Mouse (Mus musculus) G1E (cell line): Measurements from ENCODE around the gene Adad1. TPM values are rescaled to one million over a fixed set of nuclear protein-coding genes. Genes with fewer than 3 reads are reported as not detected.

Experiments
- ATAC-seq: 2 replicates; pipeline ENCODE4 v1.8.0; 2016; ENCODE audit warnings: mild to moderate bottlenecking; ENCODE audit not compliant: insufficient number of reproducible peaks, poor library complexity, low FRiP score, severe bottlenecking; ENCODE audit errors: extremely low read depth
- DNase-seq: peaks from one replicate; pipeline ENCODE4 v3.0.0; 2012; ENCODE audit warnings: low spot score
- H3K27me3 ChIP-seq: 2 replicates; pipeline ENCODE4 v1.6.1; 2012; ENCODE audit warnings: mild to moderate bottlenecking, low read length, inconsistent platforms; ENCODE audit not compliant: insufficient read depth
- H3K36me3 ChIP-seq: replicated peaks from 2 replicates; pipeline ENCODE3; 2012; ENCODE audit warnings: mild to moderate bottlenecking, inconsistent platforms
- H3K4me1 ChIP-seq: 2 replicates; pipeline ENCODE4 v1.6.1; 2012; ENCODE audit warnings: low read depth, low read length, inconsistent platforms, mixed read lengths; ENCODE audit not compliant: insufficient read depth
- H3K4me3 ChIP-seq: 2 replicates; pipeline ENCODE4 v1.5.1; 2012; ENCODE audit warnings: low read depth, mild to moderate bottlenecking, inconsistent platforms, low read length, moderate library complexity, mixed read lengths
- H3K9me3 ChIP-seq: replicated peaks from 2 replicates; pipeline ENCODE4 v1.6.1; 2012; ENCODE audit warnings: inconsistent platforms
- CTCF ChIP-seq: IDR thresholded peaks from 2 replicates; pipeline ENCODE4 v1.5.1; 2012; ENCODE audit warnings: low read depth, low read length, inconsistent platforms, mixed read lengths
- GATA1 ChIP-seq: IDR thresholded peaks from 2 replicates; pipeline ENCODE4 v1.6.1; 2012; ENCODE audit warnings: borderline replicate concordance, low read length, inconsistent platforms, mixed read lengths
- GATA2 ChIP-seq: IDR thresholded peaks from 2 replicates; pipeline ENCODE4 v1.6.1; 2012; ENCODE audit warnings: low read depth, low read length, inconsistent platforms, borderline replicate concordance
- POLR2AphosphoS5 ChIP-seq: IDR thresholded peaks from 2 replicates; pipeline ENCODE4 v1.6.1; 2012; ENCODE audit warnings: low read depth, low read length, inconsistent platforms; ENCODE audit not compliant: insufficient replicate concordance
- TAL1 ChIP-seq: conservative IDR thresholded peaks from 2 replicates; pipeline ENCODE4 v1.6.1; 2012; ENCODE audit warnings: low read depth, low read length, inconsistent platforms, mixed read lengths
- polyA plus RNA-seq: library from polyadenylated mRNA; stranded (reverse); fragments of >175 nt; gene quantifications from 2 replicates; pipeline ENCODE4 v1.2.3, GENCODE M21; 2012
- total RNA-seq, 2 experiments: library from RNA; stranded (forward) in 1 of 2; stranded (reverse) in 1 of 2; fragments of 200-1000 nt in 1 of 2; fragments of >200 nt in 1 of 2; fragmentation: Nextera tagmentation in 1 of 2; gene quantifications; 2 replicates each; pipeline ENCODE4 v1.2.3; 2014 to 2017

Adad1 gene
- total and polyA plus RNA-seq, 3 experiments: not detected

GRCm38 (mm10) chr3:37153004-37153403 is 89.7 kb downstream of the Adad1 start:
- DNase-seq (no peak), ATAC-seq (no peak)
- Histone ChIP-seq H3K9me3 (no peaks in the 10 kb centered on the region), H3K36me3 (no peaks in the 10 kb centered on the region), H3K27me3 (peaks cover 11% of the 10 kb centered on the region), H3K4me3 (no peak overlapping the region), H3K4me1 (no peaks in the 10 kb centered on the region)
- no peak for TF ChIP-seq GATA1
- TF ChIP-seq GATA2: no peak
- TF ChIP-seq POLR2AphosphoS5: no peak
- no peak for TF ChIP-seq TAL1
- TF ChIP-seq CTCF: no peak

- Histone ChIP-seq H3K36me3 (no peaks in the 10 kb centered on the region), H3K4me1 (no peaks in the 10 kb centered on the region), H3K9me3 (no peaks in the 10 kb centered on the region), H3K27me3 (peaks cover 11% of the 10 kb centered on the region), H3K4me3 (no peak overlapping the region)
- no peak for DNase-seq
- no peak for ATAC-seq
- TF ChIP-seq GATA1: no peak
- TF ChIP-seq CTCF: no peak
- no peak for TF ChIP-seq POLR2AphosphoS5
- TF ChIP-seq TAL1: no peak
- no peak for TF ChIP-seq GATA2
These were observed 91.1 kb downstream of the Adad1 start for GRCm38 (mm10) chr3:37154396-37154795.

DNA sequence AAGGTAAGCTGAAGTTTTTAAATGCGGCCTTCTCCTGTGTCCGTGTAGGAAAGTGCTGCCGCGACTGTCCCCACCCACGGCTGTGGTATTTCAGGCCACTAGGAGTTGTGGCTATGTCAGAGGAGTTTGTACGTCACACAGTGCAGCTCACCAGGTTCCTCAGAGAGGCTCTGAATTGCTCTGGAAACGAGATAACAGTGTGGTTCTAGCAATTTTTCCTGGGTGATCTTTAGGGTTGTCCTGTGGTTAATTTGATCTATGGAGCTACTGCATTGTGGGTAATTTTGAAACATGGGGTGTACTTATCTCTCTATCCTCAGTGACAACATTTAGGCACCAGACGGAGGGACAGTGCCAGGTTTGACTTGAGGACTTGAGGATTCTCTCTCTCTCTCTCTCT is 93.8 kb downstream of the Adad1 start:
- Histone ChIP-seq H3K4me1 (no peaks in the 10 kb centered on the region), H3K4me3 (no peak overlapping the region), H3K36me3 (no peaks in the 10 kb centered on the region), H3K27me3 (peaks cover 9% of the 10 kb centered on the region), H3K9me3 (no peaks in the 10 kb centered on the region)
- no peak for ATAC-seq
- TF ChIP-seq GATA2: no peak
- no peak for TF ChIP-seq POLR2AphosphoS5
- TF ChIP-seq CTCF: no peak
- TF ChIP-seq GATA1: no peak
- TF ChIP-seq TAL1: no peak
- DNase-seq: no peak

DNA sequence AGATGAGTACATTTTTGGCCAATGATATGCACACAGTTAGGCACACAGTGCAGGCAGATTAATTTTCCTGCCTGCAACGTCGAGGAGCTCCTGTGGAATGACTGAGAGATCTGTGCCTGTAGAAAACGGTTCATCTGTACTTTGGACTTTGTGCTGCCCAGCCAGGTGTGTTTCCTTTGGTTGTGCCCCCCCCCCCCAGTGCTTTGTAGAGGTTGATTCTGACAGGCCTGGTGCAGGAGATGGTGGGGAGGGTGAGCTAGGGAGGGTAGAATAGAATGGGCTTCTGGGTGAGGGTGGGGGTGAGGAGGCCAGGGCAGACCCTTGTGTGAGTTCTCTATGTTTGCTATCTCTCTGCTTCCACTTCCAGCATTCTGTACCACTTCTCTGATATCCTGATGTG is 94.9 kb downstream of the Adad1 start:
- Histone ChIP-seq H3K36me3 (no peaks in the 10 kb centered on the region), H3K4me1 (no peaks in the 10 kb centered on the region), H3K27me3 (peaks cover 7% of the 10 kb centered on the region; the same call in 1 of the 2 replicates), H3K4me3 (no peak overlapping the region), H3K9me3 (no peaks in the 10 kb centered on the region)
- no peak for DNase-seq
- ATAC-seq: no peak
- TF ChIP-seq GATA2 (no peak), POLR2AphosphoS5 (no peak), GATA1 (no peak), CTCF (no peak), TAL1 (no peak)

GRCm38 (mm10) chr3:37161096-37161495 is 97.8 kb downstream of the Adad1 start:
- Histone ChIP-seq H3K27me3 (peaks cover 2% of the 10 kb centered on the region; the same call in 1 of the 2 replicates), H3K4me3 (no peak overlapping the region), H3K36me3 (no peaks in the 10 kb centered on the region), H3K4me1 (no peaks in the 10 kb centered on the region), H3K9me3 (no peaks in the 10 kb centered on the region)
- ATAC-seq: no peak
- no peak for DNase-seq
- TF ChIP-seq POLR2AphosphoS5 (no peak), GATA1 (no peak), TAL1 (no peak), CTCF (no peak), GATA2 (no peak)

GRCm38 (mm10) chr3:37169283-37169682 is 106.0 kb downstream of the Adad1 start:
- no peaks in the 10 kb centered on the region for H3K4me1 ChIP-seq
- ATAC-seq (no peak), DNase-seq (no peak)
- H3K9me3 ChIP-seq: no peaks in the 10 kb centered on the region
- no peak overlapping the region for H3K4me3 ChIP-seq
- no peak for TF ChIP-seq GATA1
- H3K36me3 ChIP-seq: no peaks in the 10 kb centered on the region
- peaks cover 10% of the 10 kb centered on the region for H3K27me3 ChIP-seq

Other genes starting within 250 kb of the Adad1 start
- gene 4932438A13Rik, start 200.4 kb upstream of the Adad1 start, total RNA-seq (2014; fragmentation: Nextera tagmentation): 127 and 152 TPM in 2 replicates
- 40.4 and 41.2 TPM in 2 replicates for gene 4932438A13Rik, start 200.4 kb upstream of the Adad1 start, total RNA-seq (2017)
- 1.7 and 2.9 TPM in 2 replicates for gene 4932438A13Rik, start 200.4 kb upstream of the Adad1 start, polyA plus RNA-seq
- not detected in 2 replicates for gene Il2, start 62.4 kb downstream of the Adad1 start, total RNA-seq (2014; fragmentation: Nextera tagmentation)
- 0.17 TPM in 1 of 2 replicates, not detected in the other for gene Il2, start 62.4 kb downstream of the Adad1 start, total RNA-seq (2017)
- gene Il2, start 62.4 kb downstream of the Adad1 start, polyA plus RNA-seq: not detected in 2 replicates
- not detected in 2 replicates for gene Il21, start 169.1 kb downstream of the Adad1 start, total RNA-seq (2014; fragmentation: Nextera tagmentation)
- 0.22 and 0.23 TPM in 2 replicates for gene Il21, start 169.1 kb downstream of the Adad1 start, total RNA-seq (2017)
- not detected in 2 replicates for gene Il21, start 169.1 kb downstream of the Adad1 start, polyA plus RNA-seq
- 26.5 and 27.3 TPM in 2 replicates for gene Bbs12, start 249.0 kb downstream of the Adad1 start, total RNA-seq (2014; fragmentation: Nextera tagmentation)
- 25.3 and 31.6 TPM in 2 replicates for gene Bbs12, start 249.0 kb downstream of the Adad1 start, total RNA-seq (2017)
- 0.51 and 0.52 TPM in 2 replicates for gene Bbs12, start 249.0 kb downstream of the Adad1 start, polyA plus RNA-seq
- 18.2 and 26.3 TPM in 2 replicates for gene Cetn4, start 249.2 kb downstream of the Adad1 start, total RNA-seq (2014; fragmentation: Nextera tagmentation)
- 14.8 and 15.7 TPM in 2 replicates for gene Cetn4, start 249.2 kb downstream of the Adad1 start, total RNA-seq (2017)
- gene Cetn4, start 249.2 kb downstream of the Adad1 start, polyA plus RNA-seq: 6.3 TPM in 2 replicates